Mouse (Mus musculus): ENCODE results near the gene Frat2. TPM values are rescaled to one million over a fixed set of nuclear protein-coding genes. Genes with fewer than 3 reads are reported as not detected.

Frat2 gene
- polyA plus RNA-seq, 1 experiment from 2014 or later = 9.7 TPM

GRCm38 (mm10) chr19:41841105-41841750 is 6.7 kb downstream of the Frat2 start:
- H3K4me2 ChIP-seq = no peak overlapping the region
- no peaks in the 10 kb centered on the region for H3K9me3 ChIP-seq
- no peak overlapping the region for H3K9ac ChIP-seq
- no peak overlapping the region for H3K4me3 ChIP-seq
- 81% methylated on average over 7 of the region's 7 CpGs for WGBS
- ATAC-seq (replicated peaks) = no peak
- H3K27me3 ChIP-seq (replicated peaks) = no peaks in the 10 kb centered on the region
- peaks cover 10% of the 10 kb centered on the region for H3K4me1 ChIP-seq
- H3K36me3 ChIP-seq (replicated peaks) = no peaks in the 10 kb centered on the region
- no peak overlapping the region for H3K27ac ChIP-seq

- 97% methylated on average over 3 of the region's 3 CpGs for WGBS
- H3K27ac ChIP-seq = no peak overlapping the region
- no peaks in the 10 kb centered on the region for H3K27me3 ChIP-seq (replicated peaks)
- no peaks in the 10 kb centered on the region for H3K9me3 ChIP-seq
- H3K4me2 ChIP-seq = no peak overlapping the region
- H3K36me3 ChIP-seq (replicated peaks) = no peaks in the 10 kb centered on the region
- H3K9ac ChIP-seq = no peak overlapping the region
- no peak for ATAC-seq (replicated peaks)
- H3K4me1 ChIP-seq = peaks cover 19% of the 10 kb centered on the region
- no peak overlapping the region for H3K4me3 ChIP-seq
Measured at GRCm38 (mm10) chr19:41839685-41840084, 8.2 kb downstream of the Frat2 start.

- peaks cover 19% of the 10 kb centered on the region for H3K4me1 ChIP-seq
- ATAC-seq (replicated peaks) = no peak
- WGBS = 72% methylated on average over 6 of the region's 6 CpGs
- no peaks in the 10 kb centered on the region for H3K9me3 ChIP-seq
- H3K36me3 ChIP-seq (replicated peaks) = no peaks in the 10 kb centered on the region
- H3K27ac ChIP-seq = no peak overlapping the region
- no peak overlapping the region for H3K4me2 ChIP-seq
- H3K27me3 ChIP-seq (replicated peaks) = no peaks in the 10 kb centered on the region
- H3K9ac ChIP-seq = no peak overlapping the region
- no peak overlapping the region for H3K4me3 ChIP-seq
Measured at GRCm38 (mm10) chr19:41838808-41839207, 9.1 kb downstream of the Frat2 start.

GRCm38 (mm10) chr19:41837917-41838261 is 10.0 kb downstream of the Frat2 start:
- Histone ChIP-seq H3K4me3 (no peak overlapping the region), H3K27me3 (replicated peaks) (no peaks in the 10 kb centered on the region), H3K4me1 (peaks cover 28% of the 10 kb centered on the region), H3K9me3 (no peaks in the 10 kb centered on the region), H3K27ac (0 out of 2 replicates have a peak overlapping the region, but pooled peaks have one; percentile 5), H3K4me2 (no peak overlapping the region), H3K9ac (no peak overlapping the region), H3K36me3 (replicated peaks) (no peaks in the 10 kb centered on the region)
- ATAC-seq (replicated peaks) = no peak
- WGBS = 73% methylated on average over 4 of the region's 4 CpGs

- H3K36me3 ChIP-seq (replicated peaks) = no peaks in the 10 kb centered on the region
- H3K27ac ChIP-seq = 0 out of 2 replicates have a peak overlapping the region, but pooled peaks have one; percentile 5
- 72% methylated on average over 9 of the region's 9 CpGs for WGBS
- H3K9me3 ChIP-seq = no peaks in the 10 kb centered on the region
- H3K9ac ChIP-seq = no peak overlapping the region
- H3K4me1 ChIP-seq = peaks cover 33% of the 10 kb centered on the region
- H3K4me2 ChIP-seq = no peak overlapping the region
- H3K27me3 ChIP-seq (replicated peaks) = no peaks in the 10 kb centered on the region
- H3K4me3 ChIP-seq = no peak overlapping the region
- no peak for ATAC-seq (replicated peaks)
Measured at GRCm38 (mm10) chr19:41837194-41837916, 10.6 kb downstream of the Frat2 start.

GRCm38 (mm10) chr19:41836719-41837118 is 11.2 kb downstream of the Frat2 start:
- no peak for ATAC-seq (replicated peaks)
- H3K9ac ChIP-seq = no peak overlapping the region
- no peak overlapping the region for H3K27ac ChIP-seq
- no peak overlapping the region for H3K4me2 ChIP-seq
- WGBS = 53% methylated on average over 3 of the region's 3 CpGs
- H3K4me3 ChIP-seq = no peak overlapping the region
- H3K36me3 ChIP-seq (replicated peaks) = no peaks in the 10 kb centered on the region
- H3K27me3 ChIP-seq (replicated peaks) = no peaks in the 10 kb centered on the region
- H3K4me1 ChIP-seq = peaks cover 40% of the 10 kb centered on the region
- H3K9me3 ChIP-seq = no peaks in the 10 kb centered on the region

- ATAC-seq (replicated peaks) = peak; percentile 72
Measured at GRCm38 (mm10) chr19:41835816-41836215, 12.1 kb downstream of the Frat2 start.

GRCm38 (mm10) chr19:41835407-41835806 is 12.5 kb downstream of the Frat2 start:
- Histone ChIP-seq H3K9ac (no peak overlapping the region), H3K36me3 (replicated peaks) (no peaks in the 10 kb centered on the region), H3K4me1 (peaks cover 45% of the 10 kb centered on the region), H3K4me2 (peak overlapping the region; percentile 43), H3K27ac (peak overlapping the region; percentile 66), H3K4me3 (no peak overlapping the region), H3K9me3 (no peaks in the 10 kb centered on the region), H3K27me3 (replicated peaks) (no peaks in the 10 kb centered on the region)
- WGBS = 41% methylated on average over 6 of the region's 6 CpGs
- ATAC-seq (replicated peaks) = no peak

More at GRCm38 (mm10) chr19:41835816-41836215, 12.1 kb downstream of the Frat2 start:
- H3K4me3 ChIP-seq = peak overlapping the region; percentile 13; the same call in 1 of the 2 replicates
- no peaks in the 10 kb centered on the region for H3K27me3 ChIP-seq (replicated peaks)
- peak overlapping the region; percentile 12; the same call in 1 of the 2 replicates for H3K9ac ChIP-seq
- H3K4me1 ChIP-seq = peaks cover 45% of the 10 kb centered on the region
- peak overlapping the region; percentile 43 for H3K4me2 ChIP-seq
- 3% methylated on average over 6 of the region's 6 CpGs for WGBS
- peak overlapping the region; percentile 72 for H3K27ac ChIP-seq
- H3K36me3 ChIP-seq (replicated peaks) = no peaks in the 10 kb centered on the region
- H3K9me3 ChIP-seq = no peaks in the 10 kb centered on the region

GRCm38 (mm10) chr19:41832501-41833201 is 15.3 kb downstream of the Frat2 start:
- H3K4me3 ChIP-seq = peak overlapping the region; percentile 76
- peak overlapping the region; percentile 94 for H3K4me2 ChIP-seq
- WGBS = 61% methylated on average over 13 of the region's 13 CpGs
- no peaks in the 10 kb centered on the region for H3K36me3 ChIP-seq (replicated peaks)
- H3K9ac ChIP-seq = peak overlapping the region; percentile 3
- no peaks in the 10 kb centered on the region for H3K9me3 ChIP-seq
- no peak overlapping the region for H3K27ac ChIP-seq
- H3K27me3 ChIP-seq (replicated peaks) = no peaks in the 10 kb centered on the region
- H3K4me1 ChIP-seq = peaks cover 45% of the 10 kb centered on the region
- ATAC-seq (replicated peaks) = no peak

- Histone ChIP-seq H3K4me3 (peak overlapping the region; percentile 76), H3K9ac (peak overlapping the region; percentile 23), H3K27ac (peak overlapping the region; percentile 1; the same call in 1 of the 2 replicates), H3K4me1 (peaks cover 45% of the 10 kb centered on the region), H3K36me3 (replicated peaks) (no peaks in the 10 kb centered on the region), H3K27me3 (replicated peaks) (no peaks in the 10 kb centered on the region), H3K9me3 (no peaks in the 10 kb centered on the region), H3K4me2 (peak overlapping the region; percentile 94)
- WGBS = 7% methylated on average over 14 of the region's 14 CpGs
- no peak for ATAC-seq (replicated peaks)
Measured at GRCm38 (mm10) chr19:41831718-41832391, 16.1 kb downstream of the Frat2 start.

- no peaks in the 10 kb centered on the region for H3K36me3 ChIP-seq (replicated peaks)
- ATAC-seq (replicated peaks) = no peak
- no peaks in the 10 kb centered on the region for H3K9me3 ChIP-seq
- H3K27ac ChIP-seq = peak overlapping the region; percentile 95
- H3K4me3 ChIP-seq = peak overlapping the region; percentile 76
- H3K9ac ChIP-seq = peak overlapping the region; percentile 56
- H3K4me2 ChIP-seq = peak overlapping the region; percentile 94
- WGBS = under 1% methylated on average over 19 of the region's 19 CpGs
- peaks cover 40% of the 10 kb centered on the region for H3K4me1 ChIP-seq
- H3K27me3 ChIP-seq (replicated peaks) = no peaks in the 10 kb centered on the region
Measured at GRCm38 (mm10) chr19:41831101-41831570, 16.8 kb downstream of the Frat2 start.

Measured in midbrain, embryonic 15.5 days (tissue).